Mouse (Mus musculus) heart, adult 2 months (tissue): ENCODE measurements around the gene Rbbp7.

Experiments
- CTCF ChIP-seq: fragments of 200-600 bp; IDR thresholded peaks from 2 replicates; pipeline ENCODE4 v1.8.1; 2022; ENCODE audit warnings: antibody characterized with exemption, mild to moderate bottlenecking, moderate library complexity
- EP300 ChIP-seq: fragments of 200-500 bp; IDR thresholded peaks from 2 replicates; pipeline ENCODE4 v1.6.1; 2011; ENCODE audit warnings: low read depth, low read length, control low read depth; ENCODE audit not compliant: insufficient read depth
- POLR2A ChIP-seq: fragments of 200-500 bp; IDR thresholded peaks from 2 replicates; pipeline ENCODE4 v1.6.1; 2011; ENCODE audit warnings: mild to moderate bottlenecking, low read depth, low read length, control low read depth; ENCODE audit not compliant: insufficient read depth

GRCm38 (mm10) chrX:162734997-162735929, 24.9 kb upstream of the Rbbp7 start:
- TF ChIP-seq CTCF (peak; percentile 76), POLR2A (no peak), EP300 (no peak)
